Mouse (Mus musculus): Measurements from ENCODE around the gene Tox3.

GRCm38 (mm10) chr8:90371611-90372222, 23.6 kb upstream of the Tox3 start:
- no peak for TF ChIP-seq CTCF (IDR thresholded peaks at IDR 0.05; ENCODE audit: insufficient read depth, low read depth, low read length)
- no peak for TF ChIP-seq POLR2A (IDR thresholded peaks at IDR 0.05; ENCODE audit: insufficient read depth, low read depth, low read length)
